Mouse (Mus musculus) small intestine, adult 2 months (tissue): ENCODE results near the gene Ddx10. TPM values are rescaled to one million over a fixed set of nuclear protein-coding genes. Genes with fewer than 3 reads are reported as not detected.

ENCODE experiments used
- H3K27ac ChIP-seq: fragments of 200-500 bp; 2 replicates; pipeline ENCODE4 v1.5.1; 2012; ENCODE audit warnings: low read depth, low read length, control low read depth, inconsistent platforms; ENCODE audit not compliant: insufficient read depth
- H3K27me3 ChIP-seq: fragments of 200-500 bp; 2 replicates; pipeline ENCODE4 v1.6.1; 2012; ENCODE audit warnings: mild to moderate bottlenecking, moderate library complexity, low read length, inconsistent platforms; ENCODE audit not compliant: control insufficient read depth, insufficient read depth
- H3K36me3 ChIP-seq: fragments of 200-500 bp; 2 replicates; pipeline ENCODE4 v1.6.1; 2012; ENCODE audit warnings: mild to moderate bottlenecking, low read length, control low read depth, inconsistent platforms; ENCODE audit not compliant: control insufficient read depth, insufficient read depth
- H3K4me1 ChIP-seq: fragments of 200-500 bp; 2 replicates; pipeline ENCODE4 v1.6.1; 2012; ENCODE audit warnings: low read length, inconsistent platforms, mixed read lengths; ENCODE audit not compliant: control insufficient read depth, insufficient read depth, insufficient read length
- H3K4me3 ChIP-seq: fragments of 200-500 bp; 2 replicates; pipeline ENCODE4 v1.5.1; 2012; ENCODE audit warnings: low read depth, mild to moderate bottlenecking, control low read depth, inconsistent platforms, low read length, moderate library complexity
- CTCF ChIP-seq: fragments of 200-500 bp; IDR thresholded peaks from 2 replicates; pipeline ENCODE4 v1.5.1; 2012; ENCODE audit warnings: low read depth, mild to moderate bottlenecking, control low read depth, inconsistent platforms, low read length, moderate library complexity, mixed read lengths; ENCODE audit not compliant: insufficient replicate concordance, insufficient read length; ENCODE audit errors: extremely low read depth
- POLR2A ChIP-seq: fragments of 200-500 bp; IDR thresholded peaks from 2 replicates; pipeline ENCODE4 v1.6.1; 2012; ENCODE audit warnings: low read depth, mild to moderate bottlenecking, control low read depth, inconsistent platforms, low read length, moderate library complexity
- WGBS: fragments of 180-500 bp; shearing (Covaris S2); methylation state at CpG from one replicate; pipeline ENCODE4 v1.1.7; 2018; 5-methylcytosine and 5-hydroxymethylcytosine counted together
- polyA plus RNA-seq: library from polyadenylated mRNA; depleted of rRNA; stranded (reverse); fragments of >200 nt; gene quantifications from 2 replicates; pipeline ENCODE4 v1.2.3, GENCODE M21; 2012

The Ddx10 gene
- polyA plus RNA-seq, 1 experiment: 0.39 TPM

DNA sequence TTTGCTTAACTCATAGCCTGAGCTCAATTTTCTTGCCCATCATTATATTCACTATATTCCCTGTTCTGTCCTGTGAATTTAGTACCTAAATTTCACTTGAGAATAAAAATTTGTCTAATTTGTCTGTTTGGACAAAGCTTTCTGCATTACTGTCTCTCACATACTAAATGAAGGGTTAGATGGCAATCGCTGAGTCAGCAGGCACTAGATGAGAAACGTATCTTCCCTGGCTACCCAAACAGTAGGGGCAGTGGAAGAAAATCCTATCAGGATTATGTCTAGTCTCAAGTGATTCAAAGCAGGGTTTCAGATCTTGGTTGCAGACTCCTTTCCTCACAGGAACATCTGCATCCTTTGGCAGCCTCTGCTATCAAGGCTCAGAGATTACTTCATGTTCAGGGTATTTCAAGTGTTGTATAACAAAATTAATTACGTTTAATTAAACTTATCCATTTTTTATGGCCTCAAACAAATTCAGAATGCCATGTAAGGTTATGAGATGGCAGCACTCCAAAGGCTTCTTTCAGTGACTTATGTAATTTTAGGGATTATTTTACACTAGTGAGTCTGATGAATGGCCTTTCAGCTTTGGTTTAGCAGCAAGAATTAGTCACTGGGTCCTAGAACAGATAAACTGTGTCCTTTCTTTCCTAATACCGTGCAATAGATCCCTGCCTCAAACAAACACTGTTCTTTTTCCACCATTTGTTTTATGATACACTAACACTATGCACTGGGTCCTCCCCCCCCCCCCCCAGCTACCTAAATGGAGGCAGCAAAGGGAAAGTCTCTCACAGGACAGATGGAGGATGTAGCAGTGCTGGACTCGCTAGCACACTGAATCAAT is 152.3 kb downstream of the Ddx10 start:
- Histone ChIP-seq H3K27ac (no peak overlapping the region), H3K4me1 (no peaks in the 10 kb centered on the region), H3K4me3 (no peak overlapping the region), H3K27me3 (no peaks in the 10 kb centered on the region), H3K36me3 (0 out of 2 replicates have a peak, but pooled peaks cover 3% of the 10 kb centered on the region)
- 66% methylated on average over 5 of the region's 5 CpGs for WGBS
- TF ChIP-seq CTCF (no peak), POLR2A (no peak)

DNA sequence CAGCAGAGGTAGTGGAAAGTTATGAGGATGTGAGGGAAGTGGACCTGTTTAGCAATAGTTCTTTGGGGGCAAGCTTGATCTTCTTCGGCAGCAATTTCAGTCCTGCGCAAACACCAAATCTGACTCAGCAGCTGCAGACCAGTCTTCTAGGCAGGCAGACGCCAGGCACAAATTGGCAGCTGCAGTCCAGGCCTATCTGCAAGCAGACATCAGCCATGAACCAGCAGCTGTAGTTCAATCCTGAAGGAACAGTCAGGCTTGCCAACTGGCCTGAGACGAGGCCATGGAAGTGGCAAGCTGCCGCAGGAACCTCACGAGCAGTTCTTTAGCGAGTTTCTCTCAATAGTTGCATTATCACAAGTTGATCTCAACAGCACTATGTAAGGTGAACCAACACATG is 153.3 kb downstream of the Ddx10 start:
- Histone ChIP-seq H3K4me3 (no peak overlapping the region), H3K36me3 (0 out of 2 replicates have a peak, but pooled peaks cover 3% of the 10 kb centered on the region), H3K27ac (no peak overlapping the region), H3K27me3 (no peaks in the 10 kb centered on the region), H3K4me1 (no peaks in the 10 kb centered on the region)
- WGBS: 81% methylated on average over 7 of the region's 7 CpGs
- TF ChIP-seq POLR2A (no peak), CTCF (no peak)

DNA sequence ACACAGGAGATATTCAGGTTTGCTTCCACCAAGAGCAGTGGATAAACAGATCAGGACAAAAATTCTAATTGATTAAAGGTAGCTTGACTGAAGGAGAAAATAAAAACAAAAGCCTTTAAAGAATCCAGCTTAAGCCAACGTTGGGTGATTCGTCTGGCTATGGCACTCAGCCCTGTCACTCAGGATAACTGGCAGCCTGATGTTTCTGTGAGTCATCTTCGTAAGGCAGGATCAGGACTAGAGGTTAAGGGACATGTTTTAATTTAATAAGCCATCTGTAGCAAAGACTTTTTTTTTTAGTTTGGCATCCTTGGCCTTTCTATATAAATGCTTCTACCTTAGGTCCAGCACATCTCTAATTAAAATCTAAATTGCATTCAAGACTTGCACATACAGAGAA is 170.2 kb downstream of the Ddx10 start:
- H3K4me1 ChIP-seq: no peaks in the 10 kb centered on the region
- no peak overlapping the region for H3K4me3 ChIP-seq
- no peak overlapping the region for H3K27ac ChIP-seq
- 70% methylated on average over 3 of the region's 3 CpGs for WGBS
- H3K36me3 ChIP-seq: no peaks in the 10 kb centered on the region
- H3K27me3 ChIP-seq: no peaks in the 10 kb centered on the region
- TF ChIP-seq POLR2A (no peak), CTCF (no peak)

DNA sequence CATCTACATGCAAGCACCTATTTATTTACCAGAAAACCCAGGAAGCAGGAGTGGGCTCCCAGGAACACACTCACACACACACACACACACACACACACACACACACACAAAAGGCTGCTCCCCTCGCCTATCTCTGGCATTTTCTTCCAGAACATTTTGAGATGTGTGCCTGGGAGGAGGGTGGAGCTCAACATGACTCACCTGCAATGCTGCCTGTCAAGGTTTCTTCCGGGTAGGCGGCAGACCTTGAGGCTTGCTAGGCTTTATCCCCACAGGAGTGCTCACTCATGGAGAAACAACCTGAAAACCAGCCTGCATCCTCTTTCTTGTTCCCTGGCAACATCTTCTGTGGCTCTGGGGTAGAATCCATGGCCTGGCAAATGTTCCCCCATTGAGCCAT is 171.9 kb downstream of the Ddx10 start:
- 53% methylated on average over 3 of the region's 3 CpGs for WGBS
- H3K36me3 ChIP-seq: no peaks in the 10 kb centered on the region
- TF ChIP-seq POLR2A (no peak), CTCF (no peak)
- H3K27me3 ChIP-seq: no peaks in the 10 kb centered on the region
- no peak overlapping the region for H3K27ac ChIP-seq
- no peak overlapping the region for H3K4me3 ChIP-seq
- no peaks in the 10 kb centered on the region for H3K4me1 ChIP-seq

DNA sequence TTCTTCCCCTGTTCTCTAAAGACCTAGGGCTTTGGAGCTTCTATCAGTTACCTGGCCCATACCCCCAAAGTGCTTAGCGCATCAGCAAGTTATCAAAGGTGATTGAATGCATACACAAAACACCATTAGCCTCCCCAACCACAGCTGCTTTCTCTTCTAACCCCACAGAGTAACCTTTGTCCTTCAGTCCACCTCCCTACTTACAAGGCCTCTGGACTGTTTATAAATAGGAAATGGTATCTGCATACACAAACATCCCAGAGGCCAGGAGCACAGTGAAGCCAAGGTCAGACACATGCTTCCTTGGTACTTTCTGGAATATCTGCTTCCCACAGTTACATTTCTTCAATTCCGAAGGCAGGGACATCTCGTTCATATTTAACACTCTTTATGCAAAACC is 173.4 kb downstream of the Ddx10 start:
- no peak for TF ChIP-seq CTCF
- no peak for TF ChIP-seq POLR2A
- 78% methylated on average over 3 of the region's 3 CpGs for WGBS

DNA sequence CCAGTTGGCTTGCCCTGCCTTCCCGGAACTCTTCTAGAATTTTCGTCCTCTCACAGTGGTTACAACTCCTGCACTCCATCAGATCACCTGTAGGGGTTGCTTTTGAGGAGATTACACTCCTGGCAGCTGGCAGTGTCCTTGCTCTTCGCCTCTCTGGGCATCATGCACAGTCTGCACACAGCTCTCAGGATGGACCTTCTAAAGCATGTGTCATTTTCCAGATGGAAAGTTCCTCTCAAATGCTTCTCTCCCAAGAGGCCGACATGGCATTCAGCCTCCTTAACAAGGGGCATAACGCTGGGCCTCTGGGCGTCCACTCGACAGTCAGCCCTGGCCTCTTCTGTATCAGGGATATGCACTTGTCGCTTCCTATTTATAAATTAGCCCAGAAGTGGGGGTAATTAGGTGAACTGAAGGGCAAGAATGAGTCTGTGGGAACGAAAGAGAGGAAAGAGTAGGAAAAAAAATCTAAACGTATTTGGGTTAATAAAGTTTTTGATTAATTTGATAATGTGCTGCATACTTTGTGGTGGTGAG is 174.2 kb downstream of the Ddx10 start:
- H3K27me3 ChIP-seq: no peaks in the 10 kb centered on the region
- TF ChIP-seq POLR2A (no peak), CTCF (no peak)
- no peak overlapping the region for H3K27ac ChIP-seq
- no peak overlapping the region for H3K4me3 ChIP-seq
- H3K36me3 ChIP-seq: no peaks in the 10 kb centered on the region
- H3K4me1 ChIP-seq: no peaks in the 10 kb centered on the region
- WGBS: 84% methylated on average over 10 of the region's 10 CpGs

More for the DNA sequence above, 173.4 kb downstream of the Ddx10 start:
- Histone ChIP-seq H3K36me3 (no peaks in the 10 kb centered on the region), H3K4me3 (no peak overlapping the region), H3K27ac (0 out of 2 replicates have a peak overlapping the region, but pooled peaks have one; percentile 11), H3K4me1 (no peaks in the 10 kb centered on the region), H3K27me3 (no peaks in the 10 kb centered on the region)

DNA sequence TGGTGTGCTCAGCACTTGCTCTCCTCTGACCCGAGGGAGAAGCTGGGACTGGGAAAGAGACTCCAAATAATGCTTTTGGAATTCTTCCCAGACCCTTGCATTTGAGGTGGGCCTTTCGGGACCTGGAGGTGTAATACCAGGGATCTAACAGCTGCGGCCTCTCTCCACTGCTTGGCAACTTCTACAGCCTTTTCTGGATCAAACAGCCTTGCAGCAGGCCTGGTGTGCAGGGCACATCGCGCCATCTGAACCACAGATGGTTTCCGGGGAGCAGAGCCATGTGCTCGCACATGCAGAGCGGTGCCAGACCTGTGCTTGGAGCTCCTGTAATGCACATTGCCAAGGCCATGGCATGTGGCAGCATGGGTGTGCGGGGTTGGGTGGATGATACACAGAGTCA is 175.8 kb downstream of the Ddx10 start:
- H3K36me3 ChIP-seq: no peaks in the 10 kb centered on the region
- WGBS: 86% methylated on average over 9 of the region's 9 CpGs

More for the DNA sequence above, 175.8 kb downstream of the Ddx10 start:
- Histone ChIP-seq H3K27me3 (no peaks in the 10 kb centered on the region), H3K4me1 (no peaks in the 10 kb centered on the region), H3K4me3 (no peak overlapping the region), H3K27ac (no peak overlapping the region)
- TF ChIP-seq CTCF: no peak
- no peak for TF ChIP-seq POLR2A
